Mouse (Mus musculus): ENCODE results near the gene Strbp. TPM values are rescaled to one million over a fixed set of nuclear protein-coding genes. Genes with fewer than 3 reads are reported as not detected.
A peak's percentile ranks its signal among the peaks of the same experiment; 100 is the strongest.

Gene Strbp
- 10 to 100 TPM; 13.4 to 17.9 TPM for total RNA-seq (2021)
- long read RNA-seq, experiment 1, transcript Strbp-202 (18 exons, 3,144 nt), result major isoform, 5 of 15 reads
- long read RNA-seq, experiment 1, partial matches to known transcripts, result 0 of 15 reads
- long read RNA-seq, experiment 1, other reads (novel, unspliced or antisense), result 10 of 15 reads
- long read RNA-seq, experiment 2, partial matches to known transcripts, result 2 of 9 reads
- long read RNA-seq, experiment 2, other reads (novel, unspliced or antisense), result 5 of 9 reads

DNA sequence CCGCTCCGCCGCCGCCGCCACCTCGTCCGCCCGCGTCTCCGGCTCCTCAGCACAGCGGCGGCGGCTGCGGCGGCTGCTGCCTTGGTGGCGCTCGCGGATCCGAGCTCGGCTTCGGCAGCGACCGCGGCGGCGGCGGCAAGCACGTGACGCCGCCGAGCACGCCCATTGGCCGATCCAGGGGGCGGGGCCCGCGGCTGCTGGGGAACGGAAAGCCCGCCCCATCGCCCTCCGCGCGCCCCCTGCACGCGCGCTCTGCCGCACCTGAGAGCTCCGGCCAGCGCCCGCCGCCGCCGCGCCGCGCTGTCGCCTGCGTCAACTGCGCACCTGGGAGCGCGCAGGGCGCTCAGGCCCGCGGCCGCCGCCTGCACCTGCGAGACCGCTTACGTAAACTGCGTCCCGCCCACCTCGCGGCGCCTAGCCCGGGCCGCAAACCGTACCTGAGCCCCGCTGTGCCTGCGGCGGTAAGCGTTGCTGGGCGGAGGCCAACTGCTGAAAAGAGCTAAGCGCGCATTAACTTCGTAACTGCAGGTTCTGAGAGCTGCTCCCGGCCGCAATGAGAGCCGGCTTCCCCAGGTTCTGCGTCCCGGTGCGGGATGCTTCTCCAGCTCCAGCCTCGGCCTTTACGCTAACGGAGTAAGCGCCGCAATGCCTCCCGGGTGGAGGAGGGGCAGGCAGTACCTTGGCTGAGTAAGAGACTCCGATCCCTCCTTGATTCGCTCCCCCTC lies at the start of gene Strbp:
Gene Strbp, minus strand, starts transcription at position 630 of the 725 bp plus-strand sequence.
- DNase-seq, result peak; percentile 90 to 95

DNA sequence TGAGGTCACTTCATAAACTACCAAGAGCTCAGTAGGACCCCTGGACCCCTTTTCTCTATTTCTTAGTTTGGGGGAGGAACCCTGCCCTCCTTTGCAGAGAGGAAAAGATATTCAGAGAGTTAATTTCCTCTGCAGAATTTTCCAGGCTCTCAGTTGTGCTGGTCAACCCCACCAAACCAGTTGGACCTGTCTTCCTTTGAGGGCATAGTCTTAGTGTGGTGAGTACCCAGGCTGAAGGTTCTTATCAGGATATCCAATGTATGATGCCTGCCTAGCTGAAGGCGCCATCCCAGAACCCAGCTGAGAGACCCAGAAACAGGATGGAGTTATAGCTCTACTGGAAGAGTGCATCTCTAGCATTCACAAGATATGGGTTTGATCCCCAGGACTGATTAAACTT lies 47.5 kb upstream of the Strbp start:
- DNase-seq, result no peak

DNA sequence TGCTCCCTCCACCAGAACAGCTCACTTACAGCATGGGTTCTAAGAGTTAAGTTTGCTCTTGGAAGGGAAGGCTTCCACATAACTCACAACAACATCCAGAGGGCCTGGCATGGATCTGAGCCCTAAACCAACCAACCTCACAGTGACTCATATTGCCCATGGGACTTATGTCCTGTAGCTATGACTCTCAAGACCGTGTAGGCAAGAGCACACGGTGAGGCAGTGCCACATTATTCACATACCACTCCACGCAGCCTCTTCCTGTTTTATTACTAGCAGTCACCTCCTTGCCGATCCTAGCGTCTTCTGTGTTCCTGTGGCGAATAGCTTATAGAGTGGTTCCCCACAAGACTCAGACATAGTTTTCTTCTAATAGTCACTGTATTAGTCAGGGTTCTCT lies 45.7 kb upstream of the Strbp start:
- no peak for DNase-seq

DNA sequence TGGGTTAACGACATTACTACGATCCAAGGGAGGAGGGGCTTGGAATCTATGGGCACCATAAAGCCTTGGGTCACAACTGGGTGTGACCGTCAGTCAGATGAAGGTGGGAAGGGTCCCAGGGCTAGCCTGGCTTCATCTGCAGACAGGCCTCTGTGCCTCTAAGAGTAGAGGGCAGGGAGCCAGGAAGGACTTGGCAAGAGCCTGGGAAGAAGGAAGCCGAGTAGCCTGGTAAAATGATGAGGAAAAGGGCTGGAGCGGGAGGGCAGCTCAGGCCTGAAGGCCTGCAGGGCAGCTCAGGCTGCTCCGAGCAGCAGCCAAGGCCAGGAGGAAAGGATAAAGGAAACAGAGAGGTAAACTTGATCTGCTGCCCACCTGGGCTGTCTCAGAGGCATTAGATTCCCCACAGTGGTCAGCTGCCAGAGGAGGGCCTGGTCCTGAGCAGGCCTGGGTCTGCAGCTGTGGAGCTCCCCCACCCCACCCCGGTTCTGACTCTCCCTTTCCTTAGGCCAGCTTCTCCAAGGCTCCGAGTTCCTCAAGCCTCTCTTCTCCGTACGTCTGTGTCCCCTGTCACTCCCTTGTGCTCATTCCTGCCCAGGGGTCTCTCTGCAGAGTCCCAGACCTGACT lies 44.9 kb upstream of the Strbp start:
- DNase-seq, result peak; percentile 56 to 68

DNA sequence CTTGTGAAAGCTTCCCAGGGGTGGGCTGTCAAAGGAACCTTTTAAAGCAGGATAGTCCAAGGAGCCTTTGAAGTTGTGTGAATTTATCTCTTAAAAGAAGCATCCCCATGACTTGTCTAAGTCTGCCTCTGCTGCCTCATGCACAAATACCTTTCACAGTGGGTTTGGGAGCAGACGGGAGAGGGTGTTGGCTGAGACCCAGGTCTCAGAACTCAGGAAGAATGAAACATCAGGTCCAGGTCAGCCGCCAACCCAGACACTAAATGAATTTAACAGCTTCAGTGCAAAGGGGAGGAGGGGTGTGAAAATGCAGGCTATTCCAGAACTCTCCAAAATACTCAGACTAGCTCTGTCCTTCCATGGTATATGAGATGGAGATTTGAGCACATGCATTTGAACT lies 44.2 kb upstream of the Strbp start:
- DNase-seq, result peak in 1 of 2 experiments; percentile 55

DNA sequence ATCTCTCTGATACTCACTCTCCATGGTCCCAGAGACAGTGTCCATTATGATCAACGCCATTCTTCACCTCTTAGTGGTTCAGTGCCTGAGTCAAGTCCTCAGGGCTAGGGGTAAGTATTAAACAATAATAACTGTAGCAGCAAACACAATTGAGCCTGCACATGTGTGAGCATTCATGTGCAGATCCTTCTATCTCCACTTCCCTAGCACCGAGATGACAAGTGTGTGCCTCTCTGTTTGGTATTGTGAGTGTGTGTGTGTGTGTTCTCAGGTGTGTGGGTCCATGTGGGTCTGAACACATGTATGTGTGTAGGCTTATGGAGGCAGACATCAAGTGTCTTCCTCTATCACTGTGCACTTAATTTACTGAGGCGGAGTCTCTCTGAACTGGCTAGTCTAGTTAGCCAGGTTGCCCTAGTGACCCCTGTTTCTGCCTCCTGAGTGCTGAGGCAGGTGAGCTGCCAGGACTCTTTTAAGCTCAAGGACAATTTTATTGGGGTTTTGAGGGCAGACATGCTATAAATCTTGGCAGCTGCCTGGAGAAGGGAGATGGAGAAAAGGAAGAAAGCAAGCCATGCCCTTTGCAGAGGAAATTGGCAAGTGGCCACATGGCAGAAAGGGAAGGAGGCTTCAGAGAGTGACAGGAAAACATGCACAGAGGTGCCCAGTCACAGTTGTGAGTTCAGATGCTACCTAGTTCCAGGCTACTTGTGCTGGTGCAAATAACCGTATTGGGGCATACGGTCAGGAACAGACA lies 42.8 kb upstream of the Strbp start:
- DNase-seq, result no peak

DNA sequence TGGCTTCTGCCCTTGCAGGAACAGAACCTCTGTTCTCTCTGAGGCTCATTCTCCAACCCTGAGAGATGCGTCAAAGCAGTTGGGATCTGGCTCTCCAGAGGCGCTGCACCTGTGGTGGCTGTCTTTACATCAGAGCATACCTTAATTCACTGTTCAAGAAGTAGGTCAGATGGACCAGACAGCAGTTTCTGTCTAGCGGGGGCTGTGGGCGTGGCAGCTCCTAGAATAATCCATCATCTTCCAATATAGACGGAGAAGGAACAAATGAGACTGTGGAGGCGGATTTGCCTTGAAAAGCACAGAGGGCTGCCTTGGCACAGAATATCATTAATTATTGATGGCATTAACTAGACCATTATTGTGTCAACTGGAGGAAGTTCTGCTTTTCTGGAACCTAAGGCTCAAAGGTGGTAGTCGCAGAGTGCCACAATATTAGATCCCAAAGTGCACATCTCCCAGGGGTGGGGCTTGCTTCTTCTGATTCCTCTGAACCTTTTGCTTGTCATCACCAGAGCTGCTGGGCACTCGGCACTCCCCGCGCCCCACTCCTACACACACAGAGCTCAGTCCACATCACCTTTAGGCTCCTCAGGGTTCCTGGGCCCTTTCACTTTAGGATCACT lies 41.2 kb upstream of the Strbp start:
- no peak for DNase-seq

DNA sequence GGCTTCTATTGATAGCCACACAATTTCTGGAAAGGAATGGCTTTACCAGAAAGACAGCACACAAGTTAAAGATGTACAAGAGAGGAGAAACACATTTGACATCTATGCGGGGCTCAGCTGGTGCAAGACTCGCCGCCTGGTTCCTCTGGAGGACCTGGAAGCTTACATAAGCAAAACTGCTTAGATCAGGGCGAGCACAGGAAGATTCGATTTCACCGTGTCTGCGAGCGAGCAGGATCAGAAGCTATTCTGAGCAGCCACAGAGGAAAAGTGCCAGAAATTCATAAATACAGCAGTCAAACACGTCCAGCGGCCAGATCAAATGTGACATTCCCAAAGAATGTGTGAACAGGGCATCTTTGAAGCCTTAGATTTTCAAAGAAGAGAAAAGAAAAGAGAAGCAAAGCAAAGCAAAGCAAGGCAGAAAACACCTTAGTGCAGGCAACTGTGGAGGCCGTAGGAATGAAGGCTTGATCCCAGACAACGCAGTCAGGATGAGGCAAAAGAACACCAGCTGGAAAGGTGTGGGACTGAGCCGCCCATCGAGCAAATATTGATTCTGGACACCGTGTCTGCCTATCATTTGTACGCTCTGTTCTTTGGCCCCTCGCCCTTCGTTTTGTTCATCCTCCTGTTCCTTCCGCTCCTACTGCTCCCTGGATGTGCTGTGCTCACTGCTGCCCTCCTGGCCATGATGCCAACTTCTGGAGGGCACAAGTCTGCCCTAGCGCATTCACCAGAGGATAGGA lies 38.3 kb upstream of the Strbp start:
- peak in 1 of 2 experiments; percentile 55 for DNase-seq

DNA sequence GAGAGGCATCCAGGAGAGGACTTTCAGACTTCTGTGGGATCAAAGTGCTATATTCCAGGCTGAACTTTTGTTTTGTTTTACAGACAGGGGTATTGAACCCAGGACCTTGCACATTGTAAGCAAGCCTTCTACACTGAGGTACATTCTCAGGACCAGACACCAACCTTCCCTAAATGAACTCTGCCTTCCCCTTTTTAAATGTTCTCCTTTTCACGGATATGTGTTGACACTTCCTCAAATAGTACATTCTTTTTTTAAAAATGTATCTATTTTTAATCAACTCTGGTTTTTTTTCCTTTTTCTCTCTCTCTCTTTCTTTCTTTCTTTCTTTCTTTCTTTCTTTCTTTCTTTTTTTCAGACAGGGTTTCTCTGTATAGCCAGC lies 32.1 kb upstream of the Strbp start:
- DNase-seq, result no peak

DNA sequence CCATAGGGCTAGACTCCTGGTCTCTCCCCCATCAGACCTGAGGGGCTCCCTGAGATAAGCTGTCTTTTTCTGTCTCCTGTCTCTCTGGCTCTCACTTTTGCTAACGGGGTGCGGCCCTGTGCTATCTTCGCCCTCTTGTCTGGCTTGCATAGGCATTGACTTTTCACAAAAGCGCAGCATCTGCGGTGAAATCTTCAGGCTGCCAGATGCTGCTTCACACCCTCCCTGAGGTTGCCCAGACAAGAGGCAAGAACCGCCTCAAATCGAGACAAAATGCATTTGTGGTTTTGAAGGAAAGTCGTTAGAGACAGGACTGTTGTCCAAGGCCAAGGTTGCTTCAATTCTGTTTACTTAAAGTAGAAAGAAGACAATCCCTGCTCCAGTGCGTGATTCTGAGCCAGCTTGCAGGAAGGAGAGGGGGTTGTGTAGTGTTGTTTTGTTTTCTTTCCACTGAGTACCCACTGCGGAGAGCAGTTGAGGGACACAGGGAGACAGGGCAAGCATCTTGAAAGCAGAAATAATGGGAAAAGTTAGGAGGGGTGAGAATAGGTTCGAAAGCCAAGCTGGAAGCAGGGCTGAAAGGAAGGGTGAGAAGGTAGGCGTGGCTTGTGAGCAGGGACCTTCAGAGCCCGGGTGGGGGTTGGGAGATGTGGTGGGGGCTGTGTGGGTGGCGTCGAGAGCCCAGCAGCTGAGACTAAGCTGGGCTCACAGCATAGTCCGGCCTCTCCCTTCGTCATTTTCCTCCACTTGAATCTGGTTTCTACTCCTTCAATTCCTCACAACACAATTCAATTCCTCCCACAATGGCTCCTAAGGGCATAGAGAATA lies 31.5 kb upstream of the Strbp start:
- no peak for DNase-seq

DNA sequence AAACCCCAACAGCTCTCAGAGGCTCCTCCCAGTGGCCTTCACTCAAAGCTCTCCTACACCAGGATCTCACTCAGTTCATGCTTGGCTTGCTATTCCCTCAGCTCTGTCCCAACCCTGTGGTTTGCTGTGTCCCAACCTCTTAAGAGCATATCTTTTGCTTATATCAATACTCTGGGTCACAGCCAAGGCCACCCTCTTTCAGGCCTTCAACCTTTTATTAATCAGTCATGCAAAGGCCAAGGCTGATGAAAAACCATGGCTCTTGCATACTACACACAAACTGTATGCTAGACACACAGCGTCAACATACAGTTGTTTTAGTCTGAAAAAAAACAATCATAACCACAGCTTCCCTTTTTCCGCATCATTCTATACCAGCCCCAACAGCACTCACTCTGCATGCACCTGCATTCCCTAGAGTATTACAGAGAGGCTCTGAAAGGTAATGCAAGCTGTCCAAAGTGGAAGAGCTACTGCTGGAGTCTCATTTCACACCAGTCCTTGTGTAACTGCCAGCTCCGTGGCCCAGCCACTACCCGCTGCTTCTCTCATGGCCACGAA lies 27.7 kb upstream of the Strbp start:
- no peak for DNase-seq

DNA sequence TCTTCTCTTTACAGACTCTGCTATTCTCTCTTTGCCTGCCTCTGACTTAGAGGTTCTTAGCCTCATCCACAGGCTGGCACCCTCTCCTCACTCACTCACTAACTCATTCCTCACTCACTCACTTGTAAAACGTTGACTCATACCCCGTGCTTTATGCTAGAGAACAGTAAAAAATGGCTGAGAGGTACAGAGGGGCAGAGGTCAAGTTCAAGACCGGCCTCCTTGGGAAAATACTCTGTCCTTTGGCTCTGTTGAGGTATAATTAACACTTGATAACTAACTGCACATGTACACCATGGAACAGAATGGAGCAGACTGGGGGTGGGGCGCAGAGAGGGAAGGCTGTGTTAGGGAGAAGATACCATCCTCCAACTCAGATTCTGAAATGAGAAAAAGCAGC lies 20.6 kb upstream of the Strbp start:
- no peak for DNase-seq

DNA sequence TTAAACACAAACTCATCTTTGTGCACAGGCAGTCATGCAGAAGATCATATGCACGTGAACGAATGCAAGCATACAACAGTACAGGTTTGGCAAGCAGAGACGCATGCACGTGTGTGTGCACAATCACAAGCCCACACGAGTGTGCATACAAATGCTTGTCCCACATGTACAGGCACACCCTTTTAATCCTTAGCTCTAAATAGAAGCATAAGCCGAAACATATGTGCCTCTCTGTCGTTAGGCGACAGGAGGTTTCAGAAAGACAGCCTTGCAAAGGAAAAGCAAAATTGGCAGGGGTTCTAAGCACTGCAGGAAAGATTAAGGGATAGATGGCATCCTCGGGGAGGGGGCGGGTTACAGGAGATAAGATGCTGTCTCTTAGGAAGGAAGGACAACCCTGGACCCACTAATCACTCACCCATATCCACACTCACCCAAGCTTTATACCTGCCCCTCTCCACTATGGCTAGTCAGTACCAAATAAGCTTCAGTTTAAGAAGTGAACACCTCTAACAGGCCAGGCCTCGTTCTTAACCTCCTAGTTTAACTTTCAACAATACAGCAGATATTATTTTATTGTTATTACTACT lies 19.9 kb upstream of the Strbp start:
- no peak for DNase-seq

DNA sequence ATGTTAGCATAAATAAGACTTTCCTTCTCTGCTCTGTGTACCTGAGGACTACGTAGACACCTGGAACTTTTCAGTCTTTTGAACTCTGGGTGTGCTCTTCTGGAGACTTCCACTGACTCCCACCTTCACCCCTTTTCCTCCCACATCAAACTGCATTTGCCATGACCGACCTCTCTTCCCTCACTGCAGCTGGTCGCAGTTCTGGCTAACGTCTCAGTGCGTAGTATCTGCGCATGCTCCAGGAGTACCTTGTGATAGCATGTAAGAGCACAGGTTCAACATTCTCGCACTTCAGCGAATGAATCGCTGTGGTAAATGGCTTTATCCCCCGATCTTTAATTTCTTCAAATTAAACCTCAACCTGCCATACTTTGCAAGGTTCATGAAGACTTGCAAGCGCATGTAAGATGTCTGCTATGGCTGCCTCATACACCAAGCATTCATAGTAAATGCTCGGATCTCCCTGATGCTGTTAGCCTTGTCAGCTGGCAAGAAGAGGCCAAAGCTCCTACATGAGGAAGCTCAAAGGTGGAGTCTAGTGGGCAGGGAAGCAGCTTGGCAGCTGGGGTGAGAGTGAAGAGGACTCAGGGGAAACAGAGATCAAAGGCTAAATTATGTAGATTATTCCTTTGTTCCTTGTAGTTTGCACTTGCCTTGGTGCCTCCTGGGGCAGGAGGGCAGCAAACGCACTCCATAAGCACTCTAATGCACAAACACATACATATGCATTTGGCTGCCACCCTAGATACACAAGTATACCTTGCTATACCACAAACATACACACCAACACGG lies 19.2 kb upstream of the Strbp start:
- no peak for DNase-seq

DNA sequence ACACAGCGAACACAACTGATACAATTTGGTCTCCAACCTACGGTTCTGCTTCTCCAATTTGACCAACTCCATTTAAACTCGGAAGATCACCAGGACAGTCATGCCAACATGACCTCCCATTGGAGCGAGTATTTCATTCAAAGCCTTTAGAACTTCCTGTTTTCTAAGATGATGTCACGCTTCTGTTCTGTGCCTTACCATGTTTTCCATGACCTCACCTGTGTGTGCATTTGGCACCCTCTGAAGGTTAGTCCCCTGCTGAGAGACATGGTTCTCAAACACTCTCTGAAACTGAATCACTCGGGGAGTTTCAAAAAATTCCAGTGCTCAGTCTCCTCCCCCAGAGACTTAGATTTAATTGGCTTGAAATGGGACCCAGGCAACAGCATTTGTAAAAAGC lies 12.6 kb upstream of the Strbp start:
- DNase-seq, result no peak

DNA sequence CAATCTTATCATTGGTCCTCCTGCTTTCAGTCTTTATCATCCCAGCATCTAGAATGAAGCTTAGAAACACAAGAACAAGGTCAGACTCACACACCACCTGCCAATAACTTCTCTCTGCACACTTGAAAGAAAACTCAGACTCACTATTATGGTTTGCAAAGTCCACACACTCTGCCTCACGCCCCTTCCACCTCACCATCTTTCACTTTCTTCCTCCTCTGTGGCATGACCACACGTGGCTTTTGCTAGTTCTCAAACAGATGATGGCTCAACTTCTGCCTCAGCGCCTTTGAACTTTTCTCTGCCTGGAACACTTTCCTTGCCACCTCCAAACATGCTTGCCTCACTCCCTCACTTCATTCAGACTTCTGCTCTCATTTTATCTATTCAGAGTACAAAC lies 11.7 kb upstream of the Strbp start:
- DNase-seq, result no peak

DNA sequence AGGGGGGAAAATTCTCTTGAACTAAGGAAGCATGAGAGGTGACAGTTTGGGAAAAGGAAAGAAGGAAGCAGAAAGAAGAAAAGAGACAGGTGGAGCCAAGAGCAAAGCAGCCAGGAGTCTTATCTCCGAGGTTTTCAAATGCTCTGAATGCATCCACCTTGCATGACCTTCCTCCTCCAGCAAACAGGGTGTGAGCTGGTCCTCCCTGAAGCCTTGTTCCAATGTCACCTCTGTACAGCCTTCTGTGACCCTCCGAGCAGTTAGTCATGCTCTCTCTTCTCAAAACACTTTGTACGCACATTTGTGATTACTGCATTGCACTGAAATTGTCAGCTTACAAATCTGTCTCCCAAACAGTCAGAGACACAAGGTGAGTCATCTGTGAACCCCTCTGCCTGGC lies 9.4 kb upstream of the Strbp start:
- no peak for DNase-seq

DNA sequence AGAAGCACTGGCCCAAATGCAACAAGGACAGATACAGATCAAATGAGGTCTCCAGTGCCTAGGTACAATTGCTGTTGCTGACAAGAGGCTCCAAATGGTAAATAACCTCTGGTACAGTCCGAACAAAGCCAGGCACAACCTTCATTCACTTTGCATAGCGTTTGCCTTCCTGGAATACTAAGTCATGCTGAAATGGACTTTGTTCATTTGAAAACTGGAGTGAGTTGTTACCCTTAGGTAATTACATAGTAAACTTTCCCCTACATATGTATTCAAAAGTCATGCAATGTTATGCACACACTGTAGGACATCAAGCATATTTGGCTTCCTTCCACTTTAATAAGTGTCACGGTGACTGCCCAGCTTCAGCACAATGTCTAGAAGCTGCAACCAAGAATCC lies 5.2 kb upstream of the Strbp start:
- DNase-seq, result no peak

DNA sequence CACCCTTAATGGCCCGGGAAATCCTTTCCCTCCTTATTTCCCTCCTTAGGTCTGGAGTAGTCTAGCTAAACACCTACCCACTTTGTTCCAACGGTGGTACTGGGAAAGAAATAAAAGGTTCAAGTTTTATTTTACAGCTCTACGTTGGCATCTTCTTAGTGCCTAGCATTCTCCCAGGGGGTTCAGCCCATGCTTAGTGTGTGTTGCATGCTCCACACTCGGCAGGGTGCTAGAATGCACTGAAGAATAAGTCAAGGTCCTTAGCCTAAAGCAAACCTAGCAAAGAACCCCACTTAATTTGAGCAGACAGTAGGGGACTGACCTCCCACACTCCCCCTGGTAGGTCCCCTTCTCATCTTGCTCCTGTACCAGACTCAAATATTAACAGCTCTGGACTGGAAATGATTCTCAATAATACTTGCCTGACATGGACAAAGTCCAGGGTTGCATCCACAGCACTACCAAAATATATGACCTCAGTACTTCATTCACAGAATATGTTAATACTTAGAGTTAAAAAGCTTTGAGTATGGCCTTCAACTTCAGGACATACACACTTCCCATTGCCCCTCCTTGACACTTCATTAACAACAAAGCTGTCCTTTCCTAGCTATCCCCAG lies 592 bp upstream of the Strbp start:
- DNase-seq, result peak in 1 of 2 experiments; percentile 12

Data from heart, adult 18-20 months (tissue).